Mouse (Mus musculus) CD8-positive naive resting alpha-beta T cell, adult 2 months (primary cell): ENCODE data around the gene Gm14180.
"Not testable (repeated sequence)": the region's sequence is repeated elsewhere in the genome, so short reads cannot be mapped to it uniquely, and the experiment has no call there.

Experiments used
- DNase-seq, 2 experiments: peaks; one replicate each; pipeline ENCODE4 v3.0.0; 2022; ENCODE audit warnings: low read depth in 2 of 2, low spot score in 2 of 2

Gene Gm14180

DNA sequence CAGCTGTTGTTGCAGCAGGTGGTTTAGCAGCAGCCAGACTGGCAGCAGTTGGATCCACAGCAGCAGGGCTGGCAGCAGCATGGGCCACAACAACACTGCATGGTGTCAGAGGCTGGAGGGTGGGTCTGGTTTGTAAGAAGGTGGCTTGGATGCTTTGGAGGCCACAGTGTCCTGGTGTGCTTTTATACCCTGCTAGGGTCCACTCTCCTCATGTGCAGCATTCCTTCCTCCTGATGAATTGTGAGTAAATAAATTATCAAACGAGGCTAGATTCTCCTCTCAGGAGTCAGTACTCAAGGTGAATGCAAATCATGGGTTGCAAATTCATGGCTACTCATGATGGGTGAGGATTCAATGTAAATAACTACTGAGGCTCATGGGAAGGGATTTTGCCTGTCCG, at the start of gene Gm14180:
TSS of gene Gm14180 (minus strand) at position 101 of the 400 bp plus-strand sequence.
- DNase-seq, result no peak

DNA sequence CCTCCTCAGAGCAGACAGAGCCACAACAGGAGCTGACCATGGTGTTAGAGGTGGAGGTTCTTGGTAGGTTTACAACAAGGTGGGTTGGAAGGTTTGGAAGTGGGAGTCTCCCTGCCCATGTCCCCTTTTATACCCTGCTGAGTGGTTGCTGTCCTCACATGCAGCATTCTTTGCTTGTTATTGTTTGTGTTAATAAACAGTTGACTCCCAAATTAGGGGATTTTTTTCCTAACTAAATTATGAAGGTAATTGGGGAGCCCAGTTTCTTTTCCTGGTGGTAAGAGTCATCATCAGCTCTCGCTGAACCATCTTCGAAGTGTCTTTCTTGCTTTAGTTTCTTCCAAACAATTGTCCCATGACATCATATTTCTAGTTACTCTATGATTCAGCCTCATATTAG, 46.5 kb upstream of the Gm14180 start, which contains the start of gene Krtap4-8:
TSS of gene Krtap4-8 (minus strand) at position 101 of the 400 bp plus-strand sequence.
- DNase-seq, result no peak

DNA sequence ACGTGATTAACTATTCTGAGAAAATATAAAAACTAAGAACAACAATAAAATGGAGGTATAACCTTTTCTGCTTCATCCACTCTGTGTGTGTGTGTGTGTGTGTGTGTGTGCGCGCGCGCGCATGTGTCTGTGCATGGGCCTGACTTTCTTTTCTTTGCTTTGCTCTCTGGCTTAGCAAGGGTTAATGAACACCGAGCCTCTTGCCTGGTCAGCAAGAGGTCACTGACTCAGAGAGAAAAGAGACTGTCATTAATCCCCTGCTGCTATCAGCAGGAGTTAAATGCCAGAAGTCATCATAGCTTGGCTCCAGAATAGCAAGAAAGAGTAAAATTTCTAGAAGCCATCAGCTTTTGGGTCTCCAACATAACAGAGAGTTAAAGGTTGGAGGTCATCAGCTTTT, 44.3 kb upstream of the Gm14180 start:
- DNase-seq, result no peak

DNA sequence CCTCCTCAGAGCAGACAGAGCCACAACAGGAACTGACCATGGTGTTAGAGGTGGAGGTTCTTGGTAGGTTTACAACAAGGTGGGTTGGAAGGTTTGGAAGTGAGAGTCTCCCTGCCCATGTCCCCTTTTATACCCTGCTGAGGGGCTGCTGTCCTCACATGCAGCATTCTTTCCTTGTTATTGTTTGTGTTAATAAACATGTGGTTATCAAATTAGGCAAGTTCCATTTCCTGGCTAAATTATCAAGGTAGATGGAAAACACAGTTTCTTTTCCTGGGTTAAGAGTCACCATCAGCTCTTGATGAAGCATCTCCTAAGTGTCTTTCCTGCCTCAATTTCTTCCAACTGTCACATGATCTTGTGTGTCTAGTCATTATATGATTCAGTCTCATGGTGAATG, 38.7 kb upstream of the Gm14180 start, which contains the start of gene Gm11595:
TSS of gene Gm11595 (minus strand) at position 101 of the 400 bp plus-strand sequence.
- not testable (repeated sequence) for DNase-seq

DNA sequence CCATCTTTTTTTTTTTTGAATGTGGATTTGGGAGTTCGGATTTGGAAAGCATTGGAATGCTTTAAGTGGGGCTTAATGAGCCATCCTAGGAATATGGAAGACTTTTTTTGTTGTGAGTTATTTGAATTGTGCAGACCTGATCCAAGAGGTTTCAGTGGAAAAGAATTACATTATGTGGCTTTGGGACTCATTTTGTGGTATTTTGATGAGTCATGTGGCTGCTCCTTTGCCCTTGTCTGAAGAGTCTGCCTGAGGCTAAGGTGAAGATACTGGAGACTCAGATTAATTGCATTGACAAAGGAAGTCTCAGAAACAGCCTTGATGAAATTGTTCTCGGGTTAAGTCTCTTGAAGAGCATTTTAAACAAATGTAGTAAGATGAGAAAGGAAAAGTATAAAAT, 34.3 kb upstream of the Gm14180 start:
- DNase-seq, result no peak

DNA sequence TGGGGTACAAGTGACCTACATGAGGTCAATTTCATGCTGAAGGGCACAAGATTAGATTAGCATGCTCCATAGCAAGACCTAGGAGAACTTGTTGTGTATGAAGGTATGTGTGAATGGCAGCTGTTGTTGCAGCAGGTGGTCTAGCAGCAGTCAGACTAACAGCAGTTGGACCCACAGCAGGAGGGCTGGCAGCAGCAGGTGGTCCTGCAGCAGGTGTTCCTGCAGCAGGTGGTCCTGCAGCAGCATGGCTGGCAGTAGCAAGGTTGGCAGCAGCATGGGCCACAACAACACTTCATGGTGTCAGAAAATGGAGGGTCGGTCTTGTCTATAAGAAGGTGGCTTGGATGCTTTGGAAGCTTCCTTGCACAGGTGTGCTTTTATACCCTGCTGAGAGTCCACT, 24.8 kb upstream of the Gm14180 start:
- DNase-seq, result no peak

DNA sequence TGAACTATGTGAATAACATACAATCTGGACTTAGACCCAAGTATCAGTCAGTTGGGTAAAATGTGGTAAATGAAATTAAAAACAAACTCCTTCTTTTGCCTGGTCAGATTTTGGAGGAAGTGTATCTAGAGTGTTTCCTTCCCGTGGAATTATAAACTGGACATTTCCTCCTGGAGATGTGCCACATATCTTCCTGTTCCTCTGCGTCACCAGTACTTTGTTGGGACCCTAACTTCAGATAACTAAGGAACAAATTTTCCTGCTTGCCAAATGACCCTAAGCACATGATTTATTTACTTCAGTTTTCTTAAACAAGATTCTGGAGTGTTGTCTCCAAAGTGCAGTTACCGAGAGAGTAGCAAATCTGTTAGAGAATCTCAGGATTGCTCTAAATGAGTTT, 9.9 kb upstream of the Gm14180 start:
- DNase-seq, result no peak

DNA sequence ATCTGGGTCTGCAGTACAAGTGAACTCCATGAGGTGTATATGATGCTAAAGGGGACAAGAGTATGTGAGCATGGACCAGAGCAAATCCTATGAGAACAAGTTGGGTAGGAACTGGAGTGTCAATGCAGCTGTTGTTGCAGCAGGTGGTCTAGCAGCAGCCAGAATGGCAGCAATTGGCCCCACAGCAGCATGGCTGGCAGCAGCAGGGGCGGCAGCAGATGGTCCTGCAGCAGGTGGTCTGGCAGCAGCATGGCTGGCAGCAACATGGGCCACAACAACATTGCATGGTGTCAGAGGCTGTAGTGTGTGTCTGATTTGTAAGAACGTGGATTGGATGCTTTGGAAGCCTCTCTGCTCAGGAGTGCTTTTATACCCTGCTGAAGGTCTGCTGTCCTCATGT, 10.0 kb downstream of the Gm14180 start:
- no peak for DNase-seq

DNA sequence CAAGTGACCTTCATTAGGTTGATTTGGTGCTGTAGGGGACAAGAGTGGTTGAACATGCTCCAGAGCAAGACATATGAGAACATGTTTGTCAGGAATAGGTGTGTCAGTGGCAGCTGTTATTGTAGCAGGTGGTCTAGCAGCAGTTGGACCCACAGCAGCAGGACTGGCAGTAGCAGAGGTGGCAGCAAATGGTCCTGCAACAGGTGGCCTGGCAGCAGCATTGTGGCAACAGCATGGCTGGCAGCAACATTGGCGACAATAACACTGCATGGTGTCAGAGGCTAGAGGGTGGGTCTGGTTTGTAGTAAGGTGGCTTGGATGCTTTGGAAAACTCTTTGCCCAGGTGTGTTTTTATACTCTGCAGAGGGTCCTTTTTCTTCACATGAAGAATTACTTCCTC, 15.3 kb downstream of the Gm14180 start:
- DNase-seq, result no peak

DNA sequence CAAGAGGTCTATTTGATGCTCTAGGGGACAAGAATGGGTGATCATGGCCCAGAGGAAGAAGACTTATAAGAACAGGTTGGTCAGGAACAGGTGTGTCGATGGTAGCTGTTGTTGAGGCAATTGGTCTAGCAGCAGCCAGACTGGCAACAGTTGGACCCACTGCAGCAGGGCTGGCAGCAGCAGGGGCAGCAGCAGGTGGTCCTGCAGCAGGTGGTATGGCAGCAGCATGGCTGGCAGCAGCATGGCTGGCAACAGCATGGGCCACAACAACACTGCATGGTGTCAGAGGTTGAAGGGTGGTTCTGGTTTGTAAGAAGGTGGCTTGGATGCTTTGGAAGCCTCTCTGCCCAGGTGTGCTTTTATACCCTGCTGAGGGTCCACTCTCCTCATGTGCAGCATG, 43.6 kb downstream of the Gm14180 start, which contains the start of gene Gm14190:
TSS of gene Gm14190 (minus strand) at position 278 of the 400 bp plus-strand sequence.
- no peak for DNase-seq

DNA sequence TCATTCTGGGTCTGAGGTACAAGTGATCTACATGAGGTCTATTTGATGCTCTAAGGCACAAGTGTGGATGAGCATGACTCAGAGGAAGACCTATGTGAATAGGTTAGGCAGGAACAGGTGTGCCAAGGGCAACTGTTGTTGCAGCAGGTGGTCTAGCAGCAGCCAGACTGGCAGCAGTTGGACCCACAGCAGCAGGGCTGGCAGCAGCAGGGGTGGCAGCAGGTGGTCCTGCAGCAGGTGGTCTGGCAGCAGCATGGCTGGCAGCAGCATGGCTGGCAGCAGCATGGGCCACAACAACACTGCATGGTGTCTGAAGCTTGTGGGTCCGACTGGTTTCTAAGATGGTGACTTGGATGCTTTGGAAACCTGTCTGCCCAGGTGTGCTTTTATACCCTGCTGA, 48.9 kb downstream of the Gm14180 start:
- not testable (repeated sequence) for DNase-seq
